Mouse (Mus musculus) Muller cell, postnatal 12 days (primary cell): ENCODE results near the gene Lexm.

Experiments used
- DNase-seq: peaks from one replicate; pipeline ENCODE4 v3.0.0-alpha.2; 2015; ENCODE audit errors: inconsistent ontology term

Lexm gene

DNA sequence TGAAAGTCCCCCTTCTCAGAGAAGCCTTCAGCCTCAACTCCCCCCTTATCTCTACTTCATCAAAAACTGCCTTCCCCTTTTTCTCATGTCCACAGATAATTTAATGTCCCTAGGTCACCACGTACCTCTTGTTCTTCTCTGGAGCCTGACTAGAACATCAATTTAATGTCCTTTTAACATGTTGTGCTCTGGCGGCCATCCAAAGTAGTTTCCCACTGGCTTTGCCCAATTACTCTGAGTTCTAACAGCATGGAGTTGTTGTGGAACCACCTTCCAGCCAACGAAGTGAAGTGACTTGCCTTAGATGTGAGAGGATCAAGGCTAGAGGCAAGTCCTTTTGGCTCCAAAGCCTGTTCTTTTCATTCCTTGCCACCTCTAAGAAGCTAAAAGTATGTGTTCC lies 75.5 kb downstream of the Lexm start:
- DNase-seq = no peak
